Mouse (Mus musculus) WW6 (cell line): ENCODE data around the gene Taok3.
"Not testable (repeated sequence)": the region's sequence is repeated elsewhere in the genome, so short reads cannot be mapped to it uniquely, and the experiment has no call there.

Experiments used
- DNase-seq: peaks from one replicate; pipeline ENCODE4 v3.0.0-alpha.2; 2013; ENCODE audit warnings: low read depth, low spot score

Taok3 gene

GRCm38 (mm10) chr5:117293776-117294175 lies 173.8 kb downstream of the Taok3 start:
- DNase-seq = not testable (repeated sequence)

DNA sequence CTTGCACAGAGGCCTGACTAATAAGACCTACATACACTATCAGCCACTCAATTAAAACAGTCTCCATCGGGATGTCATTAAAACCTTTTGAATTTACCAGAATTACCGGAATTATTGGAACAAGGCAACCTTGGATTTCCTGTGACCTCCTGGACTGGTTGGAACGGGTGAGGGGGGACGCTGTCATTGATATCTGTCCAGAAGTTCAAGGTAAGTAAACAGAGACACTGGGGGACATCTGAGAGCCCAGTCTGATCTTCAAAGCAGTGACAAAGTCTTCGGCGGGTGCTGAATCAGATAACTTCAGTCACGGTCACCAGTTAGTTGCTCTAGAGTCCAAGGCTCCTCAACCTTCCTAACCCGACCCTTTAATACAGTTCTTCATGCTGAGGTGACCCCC lies 175.1 kb downstream of the Taok3 start:
- DNase-seq = no peak

DNA sequence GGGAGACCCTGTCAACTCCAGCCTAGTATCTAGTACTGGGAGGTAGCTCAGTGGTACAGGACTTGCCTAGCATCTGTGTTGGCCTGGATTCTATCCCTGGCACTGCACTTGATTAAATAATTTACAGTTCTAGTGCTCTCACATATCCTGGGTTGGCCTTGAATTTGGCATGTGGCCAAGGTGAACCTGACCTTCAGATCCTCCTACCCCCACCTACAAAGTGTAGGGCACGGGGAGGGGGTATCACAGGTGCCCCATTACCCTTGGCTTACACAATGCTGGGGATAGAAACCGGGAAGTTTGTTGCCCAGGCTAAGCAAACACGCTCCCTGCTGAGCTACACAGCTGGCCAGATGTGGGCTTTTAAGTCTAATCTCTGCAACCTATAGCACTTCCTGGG lies 183.0 kb downstream of the Taok3 start:
- no peak for DNase-seq

DNA sequence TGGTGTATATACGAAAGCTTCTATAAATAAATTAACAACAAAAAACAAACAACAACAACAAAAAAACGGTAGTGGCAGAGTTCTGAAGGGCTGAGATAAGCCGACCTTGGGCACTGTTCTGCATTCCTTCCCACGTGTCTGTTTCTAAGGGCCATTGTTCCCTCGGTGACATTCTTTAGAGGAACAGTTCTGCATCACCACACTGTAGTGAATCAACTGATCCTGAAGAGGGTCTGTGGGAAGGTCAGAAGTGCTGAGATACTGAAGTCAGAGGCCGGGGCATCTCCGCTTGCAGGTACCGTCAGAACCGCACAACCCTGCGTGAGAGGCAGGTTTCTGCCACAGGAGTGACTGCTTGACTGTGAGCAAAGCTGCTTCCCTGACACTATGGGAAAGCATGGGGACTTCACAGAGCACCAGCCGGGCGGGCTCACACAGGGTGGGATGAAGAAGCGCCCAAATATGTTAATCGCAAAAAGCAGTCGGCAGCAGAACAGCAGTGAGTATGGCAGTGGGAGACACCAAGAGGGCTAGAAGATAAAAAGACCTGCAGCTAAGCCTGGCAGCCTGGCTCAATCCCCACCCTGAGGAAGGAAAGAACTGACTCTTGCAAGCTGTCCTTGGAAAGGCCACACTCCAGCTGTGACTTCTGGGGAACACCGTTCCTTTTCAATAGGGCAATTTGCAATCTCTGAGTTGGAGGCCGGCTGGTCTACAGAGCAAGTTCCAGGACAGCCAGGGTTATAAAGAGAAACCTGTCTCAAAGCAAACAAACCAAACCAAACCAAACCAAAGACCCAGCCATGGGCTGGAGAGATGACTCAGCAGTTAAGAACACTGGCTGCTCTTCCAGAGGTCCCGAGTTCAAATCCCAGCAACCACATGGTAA lies 184.0 kb downstream of the Taok3 start:
- DNase-seq = no peak

GRCm38 (mm10) chr5:117304947-117305346 lies 185.0 kb downstream of the Taok3 start:
- no peak for DNase-seq

- DNase-seq = no peak
Measured at GRCm38 (mm10) chr5:117305754-117306153, 185.8 kb downstream of the Taok3 start.

- DNase-seq = no peak
Measured at GRCm38 (mm10) chr5:117306826-117307225, 186.9 kb downstream of the Taok3 start.

DNA sequence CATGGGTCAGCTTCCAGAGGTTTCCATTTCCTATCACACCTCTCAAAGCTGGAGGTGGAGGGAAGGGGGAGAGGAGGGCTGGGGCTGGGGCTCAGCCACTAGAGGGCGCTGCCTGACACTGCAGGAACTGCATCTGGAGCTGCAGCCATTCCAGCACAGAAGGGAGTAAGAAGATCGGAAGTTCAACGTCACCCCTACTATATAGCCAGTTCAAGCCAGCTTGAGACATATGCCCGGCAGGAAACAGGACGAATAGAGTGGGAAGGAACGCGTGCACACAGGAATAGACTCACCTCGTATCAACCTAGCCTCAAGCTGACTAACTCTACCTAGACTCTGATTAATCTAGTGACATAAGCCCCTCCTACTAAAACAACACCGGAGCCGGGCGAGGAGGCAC lies 187.8 kb downstream of the Taok3 start:
- peak; percentile 75 for DNase-seq

GRCm38 (mm10) chr5:117313420-117313819 lies 193.5 kb downstream of the Taok3 start:
- DNase-seq = no peak

GRCm38 (mm10) chr5:117313909-117314308 lies 194.0 kb downstream of the Taok3 start:
- DNase-seq = no peak

- no peak for DNase-seq
Measured at GRCm38 (mm10) chr5:117314587-117315428, 194.9 kb downstream of the Taok3 start.

GRCm38 (mm10) chr5:117318741-117319629 lies 199.1 kb downstream of the Taok3 start, which contains the start of gene Vsig10:
Gene Vsig10, plus strand, starts transcription at chr5:117319083.
- no peak for DNase-seq

DNA sequence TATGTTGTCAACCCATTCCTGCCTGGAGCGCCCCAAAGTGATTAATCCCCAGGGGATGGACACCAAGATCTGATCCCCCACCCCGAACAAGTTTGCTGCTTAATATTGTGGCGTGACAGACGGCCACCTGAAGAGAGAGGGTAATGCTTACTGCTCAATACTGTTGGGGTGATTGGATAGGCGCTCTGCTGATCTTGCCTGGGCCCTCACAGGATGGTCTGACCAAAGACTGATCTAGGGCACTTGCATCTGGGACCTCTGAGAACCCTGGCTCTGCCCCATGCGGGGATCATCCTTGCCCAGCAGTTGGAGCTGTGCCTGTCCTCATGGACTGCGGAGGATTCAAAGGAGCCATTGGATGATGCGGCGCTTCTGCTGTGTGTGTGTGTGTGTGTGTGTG lies 203.8 kb downstream of the Taok3 start:
- no peak for DNase-seq
